Mouse (Mus musculus): Measurements from ENCODE around the gene Pttg1. TPM values are rescaled to one million over a fixed set of nuclear protein-coding genes. Genes with fewer than 3 reads are reported as not detected.

Pttg1 gene
- polyA plus RNA-seq, 1 experiment from 2014 or later, result 88.3 TPM

GRCm38 (mm10) chr11:43383581-43383980 lies 42.5 kb downstream of the Pttg1 start:
- H3K9me3 ChIP-seq (ENCODE audit: control insufficient read depth), result no peaks in the 10 kb centered on the region
- H3K4me1 ChIP-seq (replicated peaks; ENCODE audit: control insufficient read depth, insufficient read depth, low read length), result no peaks in the 10 kb centered on the region
- H3K9ac ChIP-seq (ENCODE audit: low read depth, low read length), result no peak overlapping the region
- H3K27ac ChIP-seq (ENCODE audit: low read depth, low read length), result no peak overlapping the region
- no peaks in the 10 kb centered on the region for H3K36me3 ChIP-seq (ENCODE audit: control insufficient read depth, insufficient read depth)
- no peak overlapping the region for H3K4me2 ChIP-seq (replicated peaks; ENCODE audit: low read depth)
- TF ChIP-seq CTCF (IDR thresholded peaks at IDR 0.05; ENCODE audit: low read depth), result no peak
- H3K4me3 ChIP-seq (ENCODE audit: low read depth, low read length), result no peak overlapping the region
- WGBS, result 71% methylated on average over 2 of the region's 2 CpGs
- no peak for ATAC-seq
- H3K27me3 ChIP-seq (replicated peaks; ENCODE audit: control insufficient read depth, insufficient read depth, low read length), result peaks cover 8% of the 10 kb centered on the region; the same call in 1 of the 2 replicates

- Histone ChIP-seq H3K36me3 (ENCODE audit: control insufficient read depth, insufficient read depth) (no peaks in the 10 kb centered on the region), H3K4me1 (replicated peaks; ENCODE audit: control insufficient read depth, insufficient read depth, low read length) (no peaks in the 10 kb centered on the region), H3K4me2 (replicated peaks; ENCODE audit: low read depth) (no peak overlapping the region), H3K4me3 (ENCODE audit: low read depth, low read length) (no peak overlapping the region), H3K9me3 (ENCODE audit: control insufficient read depth) (no peaks in the 10 kb centered on the region), H3K27me3 (replicated peaks; ENCODE audit: control insufficient read depth, insufficient read depth, low read length) (0 out of 2 replicates have a peak, but pooled peaks cover 7% of the 10 kb centered on the region), H3K27ac (ENCODE audit: low read depth, low read length) (no peak overlapping the region), H3K9ac (ENCODE audit: low read depth, low read length) (no peak overlapping the region)
- no peak for ATAC-seq
- 87% methylated on average over 7 of the region's 7 CpGs for WGBS
- TF ChIP-seq CTCF (IDR thresholded peaks at IDR 0.05; ENCODE audit: low read depth), result no peak
These were observed 45.1 kb downstream of the Pttg1 start for GRCm38 (mm10) chr11:43380901-43381300.

GRCm38 (mm10) chr11:43379911-43380485 lies 46.1 kb downstream of the Pttg1 start:
- no peak for TF ChIP-seq CTCF (IDR thresholded peaks at IDR 0.05; ENCODE audit: low read depth)
- ATAC-seq, result no peak
- no peak overlapping the region for H3K4me3 ChIP-seq (ENCODE audit: low read depth, low read length)
- H3K9me3 ChIP-seq (ENCODE audit: control insufficient read depth), result no peaks in the 10 kb centered on the region
- no peaks in the 10 kb centered on the region for H3K36me3 ChIP-seq (ENCODE audit: control insufficient read depth, insufficient read depth)
- H3K4me1 ChIP-seq (replicated peaks; ENCODE audit: control insufficient read depth, insufficient read depth, low read length), result no peaks in the 10 kb centered on the region
- no peak overlapping the region for H3K27ac ChIP-seq (ENCODE audit: low read depth, low read length)
- 0 out of 2 replicates have a peak, but pooled peaks cover 3% of the 10 kb centered on the region for H3K27me3 ChIP-seq (replicated peaks; ENCODE audit: control insufficient read depth, insufficient read depth, low read length)
- H3K9ac ChIP-seq (ENCODE audit: low read depth, low read length), result no peak overlapping the region
- WGBS, result 82% methylated on average over 11 of the region's 11 CpGs
- no peak overlapping the region for H3K4me2 ChIP-seq (replicated peaks; ENCODE audit: low read depth)

GRCm38 (mm10) chr11:43379488-43379887 lies 46.6 kb downstream of the Pttg1 start:
- no peak for ATAC-seq
- no peaks in the 10 kb centered on the region for H3K27me3 ChIP-seq (replicated peaks; ENCODE audit: control insufficient read depth, insufficient read depth, low read length)
- H3K27ac ChIP-seq (ENCODE audit: low read depth, low read length), result no peak overlapping the region
- H3K9ac ChIP-seq (ENCODE audit: low read depth, low read length), result no peak overlapping the region
- no peaks in the 10 kb centered on the region for H3K9me3 ChIP-seq (ENCODE audit: control insufficient read depth)
- no peak for TF ChIP-seq CTCF (IDR thresholded peaks at IDR 0.05; ENCODE audit: low read depth)
- no peak overlapping the region for H3K4me2 ChIP-seq (replicated peaks; ENCODE audit: low read depth)
- no peak overlapping the region for H3K4me3 ChIP-seq (ENCODE audit: low read depth, low read length)
- no peaks in the 10 kb centered on the region for H3K36me3 ChIP-seq (ENCODE audit: control insufficient read depth, insufficient read depth)
- WGBS, result 94% methylated on average over 3 of the region's 3 CpGs
- no peaks in the 10 kb centered on the region for H3K4me1 ChIP-seq (replicated peaks; ENCODE audit: control insufficient read depth, insufficient read depth, low read length)

- H3K9ac ChIP-seq (ENCODE audit: low read depth, low read length), result no peak overlapping the region
- H3K4me3 ChIP-seq (ENCODE audit: low read depth, low read length), result no peak overlapping the region
- H3K36me3 ChIP-seq (ENCODE audit: control insufficient read depth, insufficient read depth), result no peaks in the 10 kb centered on the region
- no peaks in the 10 kb centered on the region for H3K4me1 ChIP-seq (replicated peaks; ENCODE audit: control insufficient read depth, insufficient read depth, low read length)
- no peak overlapping the region for H3K27ac ChIP-seq (ENCODE audit: low read depth, low read length)
- 85% methylated on average over 8 of the region's 8 CpGs for WGBS
- no peak for TF ChIP-seq CTCF (IDR thresholded peaks at IDR 0.05; ENCODE audit: low read depth)
- no peak overlapping the region for H3K4me2 ChIP-seq (replicated peaks; ENCODE audit: low read depth)
- no peaks in the 10 kb centered on the region for H3K27me3 ChIP-seq (replicated peaks; ENCODE audit: control insufficient read depth, insufficient read depth, low read length)
- ATAC-seq, result no peak
- H3K9me3 ChIP-seq (ENCODE audit: control insufficient read depth), result no peaks in the 10 kb centered on the region
These were observed 48.8 kb downstream of the Pttg1 start for GRCm38 (mm10) chr11:43377083-43377850.

GRCm38 (mm10) chr11:43376598-43376997 lies 49.5 kb downstream of the Pttg1 start:
- Histone ChIP-seq H3K4me1 (replicated peaks; ENCODE audit: control insufficient read depth, insufficient read depth, low read length) (no peaks in the 10 kb centered on the region), H3K9ac (ENCODE audit: low read depth, low read length) (no peak overlapping the region), H3K4me3 (ENCODE audit: low read depth, low read length) (no peak overlapping the region), H3K9me3 (ENCODE audit: control insufficient read depth) (no peaks in the 10 kb centered on the region), H3K4me2 (replicated peaks; ENCODE audit: low read depth) (no peak overlapping the region), H3K27me3 (replicated peaks; ENCODE audit: control insufficient read depth, insufficient read depth, low read length) (no peaks in the 10 kb centered on the region), H3K27ac (ENCODE audit: low read depth, low read length) (no peak overlapping the region), H3K36me3 (ENCODE audit: control insufficient read depth, insufficient read depth) (no peaks in the 10 kb centered on the region)
- no peak for TF ChIP-seq CTCF (IDR thresholded peaks at IDR 0.05; ENCODE audit: low read depth)
- no peak for ATAC-seq
- 93% methylated on average over 1 of the region's 1 CpGs for WGBS
